Mouse (Mus musculus): Measurements from ENCODE around the gene Olfr1419.
"Not testable (repeated sequence)": the region's sequence is repeated elsewhere in the genome, so short reads cannot be mapped to it uniquely, and the experiment has no call there.

The Olfr1419 gene

DNA sequence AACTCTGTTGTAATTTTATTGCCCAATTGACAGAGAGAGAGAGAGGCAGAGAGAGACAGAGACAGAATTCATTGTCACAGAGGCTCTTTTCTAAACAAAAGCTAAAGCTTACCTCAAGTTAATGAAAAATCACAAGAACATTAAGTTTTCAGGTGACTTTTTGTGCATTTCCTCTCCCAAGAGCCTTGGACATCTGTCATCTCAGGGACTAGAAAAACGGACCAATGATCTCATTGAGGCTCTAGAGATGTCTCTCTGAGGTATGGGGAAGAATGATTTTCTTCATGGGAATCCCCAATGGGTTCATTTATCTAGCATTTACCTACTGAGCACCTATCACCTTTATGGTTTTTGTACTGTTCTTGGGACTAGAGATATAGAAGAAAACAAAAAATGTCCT is at the start of gene Olfr1419:
TSS of gene Olfr1419 (minus strand) at position 101 of the 400 bp plus-strand sequence.
- no peak for DNase-seq (ENCODE audit: low spot score in 2 of 2)

DNA sequence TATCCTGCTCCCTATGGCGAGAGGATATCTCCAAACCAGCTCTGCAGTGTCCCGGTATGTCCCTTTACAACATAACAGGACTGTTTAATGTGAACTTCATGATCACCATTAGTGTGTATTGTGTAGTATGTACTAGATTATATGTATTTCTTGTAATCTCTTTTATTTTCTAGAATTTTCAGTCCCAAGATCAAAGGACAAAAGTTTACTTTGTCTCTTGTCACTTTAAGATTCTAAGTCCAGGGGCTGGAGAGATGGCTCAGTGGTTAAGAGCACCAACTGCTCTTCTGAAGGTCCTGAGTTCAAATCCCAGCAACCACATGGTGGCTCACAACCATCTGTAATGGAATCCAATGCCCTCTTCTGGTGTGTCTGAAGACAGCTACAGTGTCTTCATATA is 47.6 kb upstream of the Olfr1419 start:
- DNase-seq (ENCODE audit: low spot score in 2 of 2), result not testable (repeated sequence)

DNA sequence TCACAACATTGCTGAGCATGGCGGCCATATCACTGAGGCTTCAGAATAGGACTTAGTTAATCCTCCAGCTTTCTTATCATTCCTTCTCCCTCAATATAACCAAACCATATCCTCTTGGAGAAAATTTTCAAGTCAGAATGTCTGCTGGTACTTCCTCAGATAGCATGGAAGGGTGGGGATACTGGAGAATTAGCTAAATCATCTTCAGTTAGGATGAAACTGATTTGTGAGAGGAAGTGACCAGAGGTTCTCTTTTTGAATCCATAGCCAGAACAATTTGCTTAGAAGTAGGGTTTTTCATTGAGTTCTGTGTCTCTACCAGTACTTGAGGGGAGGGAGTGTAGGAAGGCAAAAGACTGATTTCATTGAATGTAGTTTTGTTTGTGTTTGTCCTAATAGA is 47.2 kb upstream of the Olfr1419 start:
- DNase-seq (ENCODE audit: low spot score in 2 of 2), result no peak

DNA sequence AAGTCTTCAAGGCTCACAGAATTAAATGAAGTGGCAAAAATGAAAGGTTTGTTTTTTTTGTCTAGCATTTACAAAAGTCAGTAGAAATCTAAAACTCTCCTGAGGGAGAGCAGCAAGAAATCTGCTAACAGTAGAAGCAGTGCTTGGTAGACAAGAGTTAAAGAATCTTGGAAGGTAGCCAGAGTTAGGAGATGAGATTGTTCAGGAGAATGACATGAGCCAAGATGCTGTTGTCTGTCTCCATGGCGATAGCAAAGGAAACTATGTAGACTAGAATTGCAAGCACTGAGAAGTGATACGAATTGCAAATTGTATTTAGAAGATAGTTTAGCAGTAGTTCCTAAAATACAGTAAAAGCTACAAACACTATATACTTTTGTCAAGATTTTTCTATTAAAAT is 40.9 kb upstream of the Olfr1419 start:
- DNase-seq (ENCODE audit: low spot score in 2 of 2), result no peak

DNA sequence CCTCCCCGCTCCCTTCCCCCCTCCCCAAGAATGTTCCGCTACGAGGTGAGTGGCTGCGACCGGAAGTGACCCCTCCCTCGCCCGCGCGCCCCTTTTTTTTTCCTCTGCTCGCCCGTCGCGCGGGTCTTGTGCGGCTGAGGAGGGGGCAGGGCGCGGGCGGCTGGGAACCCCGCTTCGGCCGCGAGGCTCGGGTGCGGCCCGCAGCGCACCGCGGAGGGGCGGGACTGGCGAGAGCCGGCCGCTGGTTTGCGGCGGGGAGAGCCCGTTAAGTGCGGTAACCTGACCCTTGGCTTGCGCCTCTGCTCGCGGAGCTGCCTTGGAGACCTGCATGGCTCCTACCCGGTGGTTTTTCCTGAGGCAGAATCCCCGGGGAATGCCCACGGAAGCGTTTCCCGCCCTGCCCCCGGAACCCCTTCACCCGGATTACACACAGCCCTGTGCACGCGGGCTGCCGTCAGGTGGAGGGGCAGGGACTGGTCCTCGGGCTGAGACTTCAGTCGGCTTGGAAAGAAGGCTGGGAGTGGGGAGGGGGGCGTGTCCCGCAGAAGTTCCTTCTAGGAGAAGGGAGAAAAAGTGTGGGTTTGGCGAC is 37.7 kb upstream of the Olfr1419 start:
- peak; percentile 38 to 53 for DNase-seq (ENCODE audit: low spot score in 2 of 2)

DNA sequence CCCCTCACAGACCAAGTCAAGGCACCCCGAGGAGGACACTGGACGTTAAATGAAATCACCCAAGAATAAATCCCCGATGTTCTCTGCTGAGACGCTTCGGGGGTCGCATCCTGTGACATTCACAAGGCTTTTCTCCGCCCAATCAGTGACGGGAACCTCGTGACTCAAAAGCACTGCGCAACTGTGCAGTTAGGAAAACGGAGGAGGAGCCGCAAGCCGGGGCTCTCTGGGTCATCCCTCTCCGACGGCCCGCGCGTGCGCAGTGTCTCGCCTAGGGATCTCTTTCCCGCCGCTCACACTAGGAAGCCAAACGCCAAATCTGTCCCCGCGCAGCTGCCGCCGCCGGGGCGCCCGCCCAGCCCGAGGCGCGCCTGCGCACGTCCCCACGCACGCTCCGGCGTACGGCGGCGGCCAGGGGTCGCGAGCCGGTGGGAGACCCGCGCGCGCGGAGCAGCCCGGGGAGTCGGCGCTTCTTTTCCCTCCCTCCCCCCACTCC is 37.2 kb upstream of the Olfr1419 start, which contains the start of gene Patl1:
TSS of gene Patl1 (plus strand) at position 363 of the 496 bp plus-strand sequence.
- peak; percentile 85 to 98 for DNase-seq (ENCODE audit: low spot score in 2 of 2)

DNA sequence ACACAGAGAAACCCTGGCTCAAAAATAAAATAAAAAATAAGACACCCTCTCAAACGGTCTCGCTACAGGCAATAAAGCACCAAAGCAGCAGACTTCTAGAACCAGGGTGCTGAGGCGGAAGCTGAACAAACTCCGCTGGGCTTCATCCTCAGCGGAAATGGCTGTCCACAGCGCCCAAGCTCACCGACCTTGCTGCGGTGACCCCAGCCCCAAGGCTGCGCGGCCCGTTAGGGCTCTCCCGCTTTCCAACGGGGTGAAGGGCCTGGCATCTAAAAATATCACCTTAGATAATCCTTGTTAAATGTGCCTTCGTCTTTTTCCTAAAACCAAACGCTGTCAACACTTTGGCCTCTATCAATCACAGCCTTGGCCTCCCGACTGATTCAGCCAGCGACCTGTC is 36.7 kb upstream of the Olfr1419 start:
- DNase-seq (ENCODE audit: low spot score in 2 of 2), result no peak

DNA sequence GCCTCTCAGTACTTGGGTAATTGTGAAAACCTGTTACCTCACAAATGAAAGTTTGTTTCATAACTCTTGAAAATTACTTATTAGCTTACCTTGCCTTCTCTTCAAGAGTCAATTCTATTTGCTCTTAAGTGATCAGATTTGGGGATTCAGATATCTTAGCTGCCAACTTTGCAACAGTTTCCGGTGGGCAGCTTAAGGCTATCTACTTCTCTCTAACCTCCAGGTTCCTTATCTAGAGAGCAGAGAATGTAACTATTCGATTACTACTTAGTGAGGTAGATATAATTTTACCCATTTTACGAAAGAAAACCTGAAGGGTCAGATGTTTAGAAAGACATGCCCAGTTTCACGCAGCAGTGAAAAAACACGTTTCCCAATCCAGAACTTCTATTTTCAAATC is 36.1 kb upstream of the Olfr1419 start:
- DNase-seq (ENCODE audit: low spot score in 2 of 2), result no peak

DNA sequence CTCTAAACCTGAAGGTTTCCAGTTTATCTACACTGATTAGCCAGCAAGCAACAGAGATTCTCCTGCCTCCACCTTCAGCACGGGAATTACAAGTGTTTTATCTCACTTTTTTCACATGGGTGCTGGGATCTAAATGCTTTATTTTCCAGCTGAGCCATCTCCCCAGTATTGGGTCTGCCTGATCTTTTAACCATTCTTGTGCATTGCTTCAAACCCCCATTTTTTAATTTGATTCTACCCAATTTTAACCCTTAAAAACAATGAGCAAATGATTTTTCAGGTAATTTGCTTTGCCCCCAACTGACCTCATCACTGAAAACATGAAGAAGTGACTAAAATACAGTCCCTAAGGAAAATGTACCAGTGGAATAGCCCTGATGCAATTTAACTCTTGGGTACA is 11.4 kb upstream of the Olfr1419 start, which contains the start of gene Olfr1420:
TSS of gene Olfr1420 (plus strand) at position 301 of the 400 bp plus-strand sequence.
- DNase-seq (ENCODE audit: low spot score in 2 of 2), result no peak

DNA sequence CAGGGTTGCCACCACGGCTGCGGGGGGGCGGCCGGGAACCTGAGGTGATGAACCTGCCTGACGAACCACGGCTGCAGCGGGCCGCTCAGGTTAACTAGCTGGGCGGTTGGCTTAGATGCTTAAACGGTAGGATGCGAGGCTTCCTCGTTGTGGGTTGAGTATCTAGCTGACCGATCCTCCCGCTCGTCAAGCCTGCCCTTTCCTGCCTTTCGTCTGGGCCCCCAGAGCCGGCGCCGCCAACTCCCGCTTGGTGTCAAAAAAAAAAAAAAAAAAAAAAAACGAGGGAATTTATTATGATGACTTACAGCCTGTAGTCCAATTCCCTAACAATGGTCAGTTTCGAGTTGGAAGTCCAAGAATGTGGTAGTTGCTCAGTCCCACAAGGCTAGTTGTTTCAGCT is 3.5 kb upstream of the Olfr1419 start:
- DNase-seq (ENCODE audit: low spot score in 2 of 2), result not testable (repeated sequence)

DNA sequence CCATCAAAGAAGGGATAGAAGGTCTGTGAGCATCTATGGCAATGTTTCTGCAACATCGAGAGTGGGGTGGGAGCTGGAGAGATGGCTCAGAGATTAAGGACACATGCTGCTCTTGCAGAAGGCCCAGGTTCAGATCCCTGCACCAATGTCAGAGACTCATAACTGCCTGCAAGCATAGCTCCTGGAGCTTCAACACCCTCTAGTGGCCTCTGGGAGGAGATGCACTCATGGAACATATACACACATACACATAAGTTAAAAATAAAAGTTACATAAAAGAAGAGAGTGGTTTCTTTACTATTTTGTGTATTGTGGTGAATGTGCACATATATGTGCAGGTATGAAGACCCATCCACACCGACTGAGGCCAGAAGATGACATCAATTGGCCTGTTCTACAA is 7.1 kb downstream of the Olfr1419 start:
- no peak for DNase-seq (ENCODE audit: low spot score in 2 of 2)

DNA sequence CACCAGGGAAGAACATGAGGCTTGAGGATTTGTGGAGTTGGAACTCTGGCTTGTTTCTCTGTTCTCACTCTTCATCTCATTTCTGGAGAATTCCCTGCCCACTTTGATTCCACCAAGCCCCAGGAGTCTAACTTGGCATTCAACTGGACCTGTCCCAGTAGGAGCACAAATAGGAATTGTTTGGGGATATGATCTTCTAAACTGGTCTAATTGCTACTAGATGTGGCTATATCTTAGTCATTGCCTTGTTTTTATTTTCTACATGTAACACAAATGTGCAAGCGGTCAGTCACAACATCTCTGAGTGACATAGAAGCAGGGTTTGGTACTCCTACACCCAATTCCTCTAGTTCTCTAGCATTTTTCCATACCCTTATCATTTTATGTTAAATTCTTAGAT is 13.9 kb downstream of the Olfr1419 start, which contains the start of gene Olfr1418:
TSS of gene Olfr1418 (minus strand) at position 101 of the 400 bp plus-strand sequence.
- DNase-seq (ENCODE audit: low spot score in 2 of 2), result no peak

DNA sequence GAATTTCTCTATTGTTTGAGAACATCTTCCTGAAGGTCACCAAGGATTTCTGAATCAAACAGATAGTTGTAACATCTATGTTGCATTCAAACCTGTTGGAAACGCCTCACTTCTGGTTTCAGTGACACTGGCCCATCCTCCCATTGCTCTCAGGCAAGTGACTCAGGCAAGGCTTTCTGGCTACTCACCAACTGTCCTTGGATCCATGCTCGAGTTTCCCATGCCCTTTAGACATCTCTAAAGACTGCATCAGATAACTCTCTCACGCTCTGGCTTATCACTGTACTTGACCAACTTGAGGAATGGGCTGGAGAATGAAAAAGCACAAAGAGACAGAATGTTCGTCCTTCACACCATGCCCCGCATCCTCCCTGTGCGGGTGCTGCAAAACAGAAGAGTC is 18.4 kb downstream of the Olfr1419 start:
- no peak for DNase-seq (ENCODE audit: low spot score in 2 of 2)

DNA sequence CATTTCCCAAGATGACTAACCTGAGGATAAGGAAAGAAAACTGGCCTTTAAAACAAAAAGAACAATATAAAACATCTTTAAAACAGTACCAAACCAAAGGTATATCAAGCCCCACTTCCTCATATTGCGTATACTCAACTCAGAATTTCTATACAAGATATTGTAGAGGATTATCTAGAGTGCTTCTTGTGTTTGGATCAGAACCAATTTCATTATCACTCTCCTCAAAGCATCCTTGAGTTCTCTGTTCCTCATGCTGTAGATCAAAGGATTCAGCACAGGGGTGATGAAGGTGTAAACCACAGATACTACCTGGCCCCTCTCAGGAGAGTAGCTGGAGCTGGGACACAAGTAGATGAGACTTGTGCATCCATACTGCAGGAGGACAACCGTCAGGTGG is 20.1 kb downstream of the Olfr1419 start:
- no peak for DNase-seq (ENCODE audit: low spot score in 2 of 2)

DNA sequence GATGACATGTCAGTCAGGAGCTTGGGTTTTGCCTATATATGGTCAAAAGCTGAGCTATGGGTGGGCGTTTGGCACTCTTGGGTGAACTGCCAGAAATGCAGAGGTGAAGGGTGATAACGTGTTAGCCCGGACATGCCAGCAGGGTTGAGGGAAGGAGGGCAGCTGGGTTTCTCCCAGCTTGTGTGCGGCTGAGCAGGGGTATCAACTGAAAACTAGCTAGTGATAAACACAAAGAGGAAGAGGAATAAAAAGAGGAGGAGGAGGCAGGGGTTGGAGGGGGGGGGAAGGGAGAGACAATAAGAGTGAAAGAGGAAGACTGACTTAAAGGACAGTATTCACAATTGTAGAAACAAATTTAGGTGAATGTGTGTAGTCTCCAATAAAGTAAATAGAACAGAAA is 22.3 kb downstream of the Olfr1419 start:
- DNase-seq (ENCODE audit: low spot score in 2 of 2), result no peak

DNA sequence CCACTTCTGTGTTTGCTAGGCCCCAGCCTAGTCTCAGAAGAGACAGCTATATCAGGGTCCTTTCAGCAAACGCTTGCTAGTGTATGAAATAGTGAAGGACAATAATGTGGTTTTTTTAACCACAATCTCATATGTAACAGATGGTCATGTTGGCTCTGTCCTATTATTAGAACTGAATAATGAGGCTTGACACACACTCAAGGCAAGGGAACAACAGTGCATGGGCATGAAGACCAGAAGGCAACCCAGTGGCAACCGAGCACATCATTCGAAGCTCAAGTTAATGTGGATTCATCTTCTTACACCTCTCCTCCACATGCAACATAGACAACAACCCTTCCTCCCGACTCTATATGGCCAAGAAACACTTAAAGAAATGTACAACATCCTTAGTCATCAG is 28.6 kb downstream of the Olfr1419 start:
- no peak for DNase-seq (ENCODE audit: low spot score in 2 of 2)

DNA sequence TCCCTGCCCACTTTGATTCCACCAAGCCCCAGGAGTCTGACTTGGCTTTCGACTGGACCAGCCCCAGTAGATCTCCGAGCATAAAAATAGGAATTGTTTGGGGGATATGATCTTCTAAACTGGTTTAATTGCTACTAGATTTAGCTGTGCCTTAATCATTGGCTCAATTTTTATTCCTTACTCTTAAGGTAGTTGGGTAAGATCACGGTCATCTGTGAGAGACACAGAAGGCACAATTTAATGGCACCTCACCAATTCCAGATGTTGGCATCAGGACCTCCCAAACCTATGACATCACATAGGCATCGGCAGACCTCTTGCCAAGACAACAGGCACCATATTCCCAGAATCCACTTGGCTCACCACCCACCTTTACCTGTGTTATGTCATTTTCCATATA is 35.8 kb downstream of the Olfr1419 start, which contains the start of gene Olfr1417:
TSS of gene Olfr1417 (minus strand) at position 101 of the 400 bp plus-strand sequence.
- DNase-seq (ENCODE audit: low spot score in 2 of 2), result no peak

DNA sequence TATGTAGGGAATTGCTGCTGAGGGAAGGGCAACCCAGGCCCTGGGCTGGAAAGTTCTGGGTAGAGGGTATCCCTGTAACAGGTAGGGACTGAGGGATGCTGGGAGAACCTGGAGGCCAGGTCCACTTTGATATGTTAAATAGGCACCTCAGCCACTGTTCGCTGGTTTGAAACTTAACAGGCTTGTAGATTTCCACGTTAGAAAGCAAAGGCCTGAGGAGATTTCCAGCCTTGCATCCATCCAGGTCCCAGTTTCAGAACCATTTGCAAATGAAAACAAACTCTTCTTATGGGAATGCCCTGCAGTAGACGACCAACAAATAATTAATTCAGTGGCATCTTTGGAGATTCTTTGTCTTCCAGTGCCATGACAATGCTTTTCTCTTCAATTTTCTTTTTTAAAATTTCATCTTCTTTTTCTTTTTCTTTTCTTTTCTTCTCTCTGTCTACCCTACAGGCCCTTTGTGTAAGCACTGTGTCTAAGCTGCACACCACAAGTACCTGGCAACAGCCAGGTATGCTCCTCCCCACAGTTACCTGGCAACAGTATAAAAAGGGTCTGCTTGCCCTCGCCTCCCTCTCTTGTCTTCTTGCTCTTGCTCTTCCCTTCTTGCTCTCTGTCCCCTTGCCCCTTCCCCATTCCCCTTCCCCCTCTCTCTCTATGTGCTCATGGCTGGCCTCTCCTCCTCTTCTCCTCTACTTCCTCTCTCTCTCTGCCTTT is 51.4 kb downstream of the Olfr1419 start:
- no peak for DNase-seq (ENCODE audit: low spot score in 2 of 2)

DNA sequence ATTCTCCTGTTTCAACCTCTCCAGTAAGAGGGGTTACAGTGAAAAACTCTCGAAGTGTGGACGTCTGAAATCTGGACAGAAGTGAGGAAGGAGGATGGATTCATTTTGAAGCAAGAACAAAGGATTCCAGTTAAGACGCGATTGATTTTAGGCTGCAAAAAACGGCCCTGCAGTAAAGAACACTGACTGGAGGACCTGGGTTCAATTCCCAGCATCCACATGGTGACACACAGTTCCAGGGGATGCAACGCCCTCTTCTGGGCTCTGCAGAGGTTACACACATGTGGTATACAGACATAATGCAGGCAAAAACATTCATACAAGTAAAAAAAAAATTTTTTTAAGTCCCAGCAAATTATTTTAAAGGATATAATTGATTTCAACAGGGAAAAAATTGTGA is 54.7 kb downstream of the Olfr1419 start:
- DNase-seq (ENCODE audit: low spot score in 2 of 2), result no peak

DNA sequence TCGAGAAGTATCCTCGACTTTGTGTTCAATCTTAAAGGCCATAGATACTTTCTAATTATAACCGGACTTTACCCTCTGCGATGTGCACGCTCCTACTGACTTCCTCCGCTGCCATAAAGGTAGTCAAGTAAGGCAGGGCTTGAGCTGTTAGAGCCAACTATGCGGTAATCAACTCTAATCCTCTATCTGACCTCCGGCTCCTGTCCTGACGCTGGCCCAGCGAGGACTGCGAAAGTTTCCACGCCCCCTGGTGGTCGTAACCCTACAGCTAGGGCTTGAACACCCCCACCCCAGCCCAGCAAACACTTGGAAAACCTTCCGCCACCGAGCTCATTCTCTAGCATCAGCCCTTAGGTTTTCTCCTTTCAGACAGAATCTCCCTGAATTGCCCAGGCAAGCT is 55.1 kb downstream of the Olfr1419 start:
- DNase-seq (ENCODE audit: low spot score in 2 of 2), result peak; percentile 43 to 45

DNA sequence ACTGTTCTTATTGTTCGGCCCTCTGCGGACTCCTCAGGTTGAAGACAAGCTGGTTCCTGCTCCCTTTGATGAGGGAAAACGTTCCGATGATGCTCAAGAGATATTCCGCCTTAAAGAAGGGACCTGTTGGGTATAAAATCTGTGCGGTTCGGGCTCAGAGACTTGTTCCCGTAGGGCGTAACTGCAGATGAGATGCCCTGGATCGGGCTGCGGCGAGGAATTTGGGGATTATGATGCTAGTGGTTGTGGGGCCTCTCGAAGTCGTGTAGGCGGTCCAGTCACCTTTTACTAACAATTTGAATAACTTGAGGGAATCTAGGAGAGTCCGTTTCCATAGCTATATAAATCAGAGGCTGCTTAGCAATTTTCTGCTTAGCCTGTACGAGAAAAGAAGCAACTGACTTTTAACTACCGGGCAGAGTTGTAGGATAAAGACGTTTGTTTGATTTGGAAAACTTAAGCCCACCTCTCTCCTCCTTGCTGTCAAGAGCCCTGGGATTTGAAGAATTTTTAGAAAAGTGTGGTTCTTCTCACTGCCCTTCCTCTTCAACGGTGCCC is 55.7 kb downstream of the Olfr1419 start, which contains the start of gene Stx3:
TSS of gene Stx3 (minus strand) at position 261 of the 558 bp plus-strand sequence.
- DNase-seq (ENCODE audit: low spot score in 2 of 2), result no peak
